Mouse (Mus musculus) Muller cell, postnatal 12 days (primary cell): ENCODE data around the gene Ppp1r12a.

Source experiments
- DNase-seq: peaks from one replicate; pipeline ENCODE4 v3.0.0-alpha.2; 2015; ENCODE audit errors: inconsistent ontology term

Gene Ppp1r12a

DNA sequence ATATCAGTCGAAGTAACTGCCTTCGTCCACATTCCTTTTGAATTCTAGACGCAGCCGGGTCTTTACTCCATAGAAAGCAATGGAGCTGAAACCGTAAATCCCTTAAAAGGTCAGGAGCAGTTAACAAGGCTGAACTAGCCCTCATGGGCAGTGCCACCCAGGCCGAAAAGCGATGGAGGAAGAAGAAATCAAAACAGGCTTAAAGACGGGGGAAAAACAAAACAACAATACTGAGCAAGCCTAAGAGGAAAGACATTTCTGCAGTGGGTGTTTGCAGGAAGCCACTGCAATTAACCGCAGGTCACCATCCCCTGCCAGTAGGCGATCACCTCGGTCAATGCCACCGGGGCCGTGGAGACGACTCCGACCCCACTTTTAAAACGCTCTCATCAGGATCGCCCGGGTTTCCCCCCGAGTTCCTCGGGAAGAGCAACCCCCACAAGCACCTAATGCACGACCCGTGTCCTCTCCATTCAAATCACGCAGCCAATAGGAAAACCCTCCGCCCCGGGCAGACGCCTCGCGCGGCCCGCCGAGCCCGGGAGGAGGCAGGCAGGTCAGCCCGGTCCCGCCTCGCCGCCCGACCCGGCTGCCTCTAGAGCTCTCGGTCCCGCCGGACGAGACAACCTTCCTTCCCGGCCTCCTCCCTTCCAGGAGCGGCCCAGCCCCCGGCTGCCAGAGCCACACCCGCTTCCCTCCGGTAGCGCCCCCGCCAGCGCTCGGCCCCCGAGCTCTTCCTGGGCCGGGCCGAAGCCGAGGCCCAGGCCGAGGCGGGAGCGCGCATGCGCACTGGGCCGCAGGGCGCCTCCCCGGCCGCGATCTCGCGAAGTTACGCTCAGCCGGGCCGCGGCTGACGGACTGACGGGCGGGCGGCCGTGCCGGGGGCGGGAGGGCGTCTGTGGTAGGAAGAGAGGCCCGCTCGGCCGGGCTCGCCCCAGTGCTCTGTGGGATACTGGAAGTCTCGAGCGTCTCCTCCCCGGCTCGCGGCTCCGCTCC is at the start of gene Ppp1r12a:
Gene Ppp1r12a (plus strand): TSS at position 933 of the 996 bp plus-strand sequence.
- DNase-seq = peak; percentile 98

DNA sequence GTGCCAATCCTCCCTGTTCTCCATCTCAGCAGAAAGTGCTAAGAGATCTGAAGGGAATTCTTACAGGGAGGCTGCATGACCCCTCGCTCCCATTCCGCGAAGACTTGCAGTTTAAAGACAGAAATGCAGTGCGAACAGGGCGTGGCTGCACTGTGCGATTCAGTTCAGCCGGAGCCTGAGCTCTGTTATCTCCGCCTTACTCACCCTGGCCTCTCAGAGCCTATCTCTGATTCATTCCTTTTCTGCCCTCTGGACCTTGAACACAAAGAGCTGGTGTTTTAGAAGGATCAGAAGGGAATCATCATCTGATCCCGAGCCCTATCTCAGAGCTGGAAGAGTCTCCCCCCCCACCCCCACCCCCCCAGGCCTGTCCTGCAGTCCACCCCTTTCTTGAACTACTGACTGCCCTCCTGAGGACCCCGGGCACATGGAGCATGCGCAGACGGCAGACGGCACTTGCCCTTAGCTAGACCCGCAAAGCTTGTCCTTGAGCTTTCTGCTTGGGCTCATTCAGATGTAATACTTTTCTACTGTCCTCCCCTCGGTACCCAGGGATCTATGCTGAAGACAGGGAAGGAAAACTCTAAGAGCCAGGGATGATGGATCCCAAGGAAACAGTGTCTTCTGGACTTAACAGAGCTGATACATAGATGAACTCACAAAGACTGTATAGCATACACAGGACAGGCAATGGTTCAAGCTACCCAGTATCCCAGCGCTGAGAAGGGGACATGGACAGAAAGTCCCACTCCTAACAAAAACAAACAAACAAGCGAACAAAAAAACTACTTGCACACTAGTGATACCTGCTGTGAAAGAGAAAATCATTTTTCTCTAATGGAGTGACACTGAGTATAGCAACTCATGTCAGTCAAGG is 48.4 kb upstream of the Ppp1r12a start:
- DNase-seq = no peak

DNA sequence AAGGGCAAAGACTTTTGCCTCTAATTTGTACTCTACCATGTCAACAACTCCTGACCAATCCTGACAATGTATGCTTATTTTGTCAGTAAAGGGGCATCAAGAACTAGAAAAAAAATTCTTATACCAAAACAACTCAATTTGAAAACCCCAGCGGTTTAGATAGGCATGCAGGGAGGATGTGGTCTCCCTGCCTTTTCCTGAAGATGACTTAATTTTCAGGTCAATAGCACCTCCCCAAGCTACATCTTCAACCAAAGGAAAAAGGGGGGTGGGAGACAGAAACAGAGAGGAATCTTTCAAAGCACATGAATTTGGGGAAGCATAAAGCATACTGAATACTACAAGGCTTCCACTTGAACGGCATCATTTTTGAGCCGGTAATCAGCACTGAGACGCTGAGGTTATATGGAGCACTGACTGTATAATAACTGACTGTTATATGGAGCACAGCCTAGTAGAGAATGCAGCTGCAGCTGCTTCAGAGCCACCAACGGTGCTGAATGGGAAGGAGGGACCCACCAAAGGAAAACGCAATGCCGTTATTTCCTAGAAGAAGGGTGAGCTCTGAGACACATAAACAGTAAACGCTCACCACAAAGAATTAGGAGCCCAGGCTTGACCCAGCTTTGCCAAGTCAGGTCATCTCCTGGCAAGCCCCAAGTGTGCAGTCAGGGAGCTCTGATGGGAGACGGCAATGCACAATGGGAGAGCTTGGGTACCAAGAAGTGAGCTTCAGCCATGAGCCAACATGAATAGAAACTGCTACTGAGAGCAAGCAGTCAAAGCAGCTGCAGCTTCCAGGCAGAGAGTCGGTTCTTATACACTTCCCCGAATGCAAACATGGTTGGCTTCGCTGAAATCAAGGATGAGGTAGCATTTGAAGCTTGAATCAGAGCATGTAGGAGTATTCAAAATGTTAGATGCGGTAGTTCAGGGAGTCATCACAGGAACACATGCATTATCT is 43.5 kb upstream of the Ppp1r12a start:
- DNase-seq = no peak

DNA sequence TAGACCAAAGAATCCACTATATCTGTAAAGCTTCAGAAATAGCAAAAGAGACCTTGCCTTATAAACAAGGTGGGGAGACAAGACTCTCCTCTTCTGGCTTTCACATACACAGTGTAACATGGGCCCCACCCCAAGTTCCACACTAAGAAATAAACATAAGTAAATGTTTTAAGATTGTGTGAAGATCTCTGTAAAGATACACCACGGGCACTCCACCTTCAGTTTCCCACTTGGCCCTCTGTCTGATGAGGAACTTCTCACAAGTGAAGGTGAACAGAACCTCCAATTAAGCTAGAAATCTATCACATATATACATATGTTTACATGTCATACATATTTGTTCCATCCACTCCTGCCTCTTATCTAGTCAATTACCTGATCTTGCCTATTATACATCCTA is 42.6 kb upstream of the Ppp1r12a start:
- DNase-seq = no peak

DNA sequence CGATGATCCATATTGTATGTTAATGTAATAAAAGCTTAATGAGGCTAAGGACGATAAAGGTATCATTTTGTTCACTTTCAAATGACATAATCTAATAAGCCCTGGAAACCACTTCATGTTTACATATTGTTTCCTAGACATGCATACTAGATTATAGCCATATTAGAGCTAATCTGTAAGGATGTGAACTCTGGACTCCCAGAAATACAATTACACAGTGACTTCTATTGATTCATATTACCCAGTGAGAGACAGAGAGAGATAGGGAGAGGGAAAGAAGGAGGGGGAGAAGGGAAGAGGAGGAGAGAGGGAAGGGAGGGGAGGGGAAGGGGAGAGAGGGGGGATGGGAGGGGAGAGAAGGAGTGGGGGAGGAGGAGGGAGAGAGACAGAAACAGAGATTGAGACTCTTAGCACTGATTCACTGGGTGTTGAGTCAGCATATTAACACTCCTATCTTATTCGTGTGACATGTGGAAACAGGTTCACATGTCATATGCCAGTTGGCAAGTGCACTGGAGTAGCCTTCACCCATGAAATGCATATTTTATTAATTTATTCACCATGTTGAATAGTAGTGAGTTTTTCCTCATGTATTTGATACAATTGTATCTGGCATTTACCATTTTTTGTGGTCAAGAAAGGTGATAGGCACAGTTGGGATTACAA is 36.9 kb upstream of the Ppp1r12a start:
- no peak for DNase-seq

DNA sequence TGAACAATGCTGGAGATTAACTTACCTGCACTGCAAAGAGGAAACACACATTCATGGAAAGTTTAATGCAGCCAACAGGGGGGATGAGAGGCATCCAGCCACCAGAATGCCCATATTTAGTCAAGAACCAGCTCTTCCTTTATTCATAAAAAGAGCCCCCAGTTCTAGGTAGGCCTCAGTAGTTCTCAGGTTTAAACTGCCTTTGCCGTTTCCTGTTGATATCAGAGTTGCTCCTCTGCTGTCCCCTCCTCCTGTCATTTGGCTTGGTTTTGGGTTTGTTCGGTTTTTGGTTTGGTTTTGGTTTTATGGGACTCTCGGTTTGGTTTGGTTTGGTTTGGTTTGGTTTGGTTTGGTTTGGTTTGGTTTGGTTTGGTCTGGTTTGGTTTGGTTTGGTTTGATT is 32.8 kb upstream of the Ppp1r12a start:
- no peak for DNase-seq

DNA sequence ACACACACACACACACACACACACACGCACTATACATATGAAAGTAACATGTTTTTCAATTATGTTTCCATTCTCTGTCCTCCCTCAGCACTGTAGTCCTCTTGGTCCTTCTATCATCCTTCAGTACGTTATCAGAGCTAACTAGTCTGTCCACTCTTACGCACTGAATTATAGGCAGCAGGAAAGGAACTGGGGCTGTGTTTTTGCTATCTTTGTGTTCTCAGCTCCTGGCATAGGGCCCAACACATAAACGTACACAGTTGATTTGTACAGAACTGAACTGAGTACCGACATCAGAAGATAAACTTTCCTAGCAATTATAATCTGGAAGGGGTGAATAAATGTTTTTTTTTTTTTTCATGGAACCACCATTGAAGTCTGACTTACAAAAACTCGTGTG is 30.1 kb upstream of the Ppp1r12a start:
- no peak for DNase-seq

DNA sequence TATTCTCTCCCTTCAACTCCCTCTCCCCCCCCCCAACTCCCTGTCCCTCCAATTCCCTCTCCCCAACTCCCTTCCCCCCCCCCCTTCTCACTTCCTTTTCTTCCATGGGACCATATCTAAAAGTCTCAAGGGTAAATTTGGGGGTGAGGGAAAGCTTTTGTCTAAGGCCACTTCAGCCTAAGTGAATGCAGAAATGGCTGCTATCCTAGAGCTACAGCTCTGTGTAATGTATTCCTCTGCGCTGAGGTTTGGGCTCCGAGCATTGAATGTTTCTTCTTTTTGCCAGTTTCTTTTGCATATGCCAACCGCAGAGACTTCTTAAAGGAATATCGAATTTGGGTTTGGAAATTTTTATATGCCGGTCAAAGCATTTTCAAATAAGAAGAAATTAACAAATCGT is 28.7 kb upstream of the Ppp1r12a start:
- DNase-seq = no peak

DNA sequence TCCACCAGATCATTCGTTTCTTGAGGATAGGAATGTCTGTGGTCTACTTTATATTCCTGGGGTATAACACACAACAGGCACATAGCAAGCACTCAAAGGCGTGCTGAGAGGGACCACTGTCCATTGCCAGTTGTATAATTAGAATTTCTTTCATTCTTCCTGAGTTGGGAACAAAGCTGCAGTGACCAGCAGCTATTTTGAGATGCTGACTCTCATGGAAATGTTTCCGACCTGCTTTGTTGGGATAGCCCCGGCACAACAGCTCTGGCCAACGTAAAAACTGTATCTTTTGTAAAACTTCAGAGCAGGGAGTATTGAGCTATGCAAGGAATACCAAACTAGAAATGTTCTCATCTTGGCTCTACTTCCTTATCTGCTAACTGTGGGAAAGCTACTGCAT is 28.2 kb upstream of the Ppp1r12a start:
- peak; percentile 9 for DNase-seq

DNA sequence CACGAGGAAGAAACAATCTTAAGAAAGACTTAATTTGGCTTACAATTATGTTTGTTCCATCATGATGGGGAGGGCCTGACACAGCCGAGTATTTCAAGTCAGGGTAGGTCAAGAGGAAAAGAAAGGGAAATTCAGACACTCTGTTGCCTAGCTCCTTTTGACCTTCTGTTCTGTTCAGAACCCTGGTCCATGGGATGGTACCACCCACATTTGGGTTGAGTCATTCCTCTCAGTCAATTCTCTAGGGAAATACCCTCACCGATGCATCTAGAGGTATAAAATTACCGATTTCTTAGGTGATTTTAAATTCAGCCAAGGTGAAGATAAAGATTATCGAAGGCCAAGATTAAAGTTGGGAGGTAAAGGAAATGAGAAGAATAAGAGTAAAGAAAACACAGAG is 23.6 kb upstream of the Ppp1r12a start:
- DNase-seq = no peak

DNA sequence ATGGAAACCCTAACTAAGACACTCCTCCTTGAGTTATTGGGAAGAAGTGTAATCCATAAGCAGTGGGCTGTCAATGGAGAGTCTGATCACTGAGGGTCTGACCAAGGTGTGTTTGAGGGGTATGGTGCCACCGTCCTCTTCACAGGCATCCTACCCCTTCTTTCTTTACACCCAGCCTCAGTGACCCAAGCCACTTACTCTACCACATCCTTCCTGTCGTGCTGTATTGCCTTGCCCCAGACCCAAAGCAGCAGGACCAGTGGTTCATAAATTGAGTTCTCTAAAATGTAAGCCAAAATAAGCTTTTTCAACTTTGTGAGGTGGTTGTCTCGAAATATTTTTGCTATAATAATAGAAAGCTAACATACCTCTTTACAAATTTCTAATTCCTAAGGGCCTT is 22.2 kb upstream of the Ppp1r12a start:
- no peak for DNase-seq

DNA sequence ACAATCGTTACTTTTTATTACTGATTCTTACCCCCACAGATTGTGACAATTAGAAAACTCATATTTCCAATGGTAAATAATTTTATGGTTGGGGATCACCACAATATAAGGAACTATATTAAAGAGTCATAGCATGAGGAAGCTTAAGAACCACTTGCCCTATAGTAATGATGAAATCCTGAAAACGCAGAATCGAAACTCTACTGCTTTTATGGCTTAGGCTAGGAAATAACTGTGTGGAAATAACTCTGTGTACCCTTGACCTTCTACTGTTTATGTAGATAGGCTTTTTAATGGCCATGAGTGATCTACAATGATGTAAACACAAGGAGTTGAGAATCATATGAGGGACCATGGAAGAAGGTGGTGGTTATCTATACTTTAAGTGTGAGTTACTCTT is 21.3 kb upstream of the Ppp1r12a start:
- no peak for DNase-seq

DNA sequence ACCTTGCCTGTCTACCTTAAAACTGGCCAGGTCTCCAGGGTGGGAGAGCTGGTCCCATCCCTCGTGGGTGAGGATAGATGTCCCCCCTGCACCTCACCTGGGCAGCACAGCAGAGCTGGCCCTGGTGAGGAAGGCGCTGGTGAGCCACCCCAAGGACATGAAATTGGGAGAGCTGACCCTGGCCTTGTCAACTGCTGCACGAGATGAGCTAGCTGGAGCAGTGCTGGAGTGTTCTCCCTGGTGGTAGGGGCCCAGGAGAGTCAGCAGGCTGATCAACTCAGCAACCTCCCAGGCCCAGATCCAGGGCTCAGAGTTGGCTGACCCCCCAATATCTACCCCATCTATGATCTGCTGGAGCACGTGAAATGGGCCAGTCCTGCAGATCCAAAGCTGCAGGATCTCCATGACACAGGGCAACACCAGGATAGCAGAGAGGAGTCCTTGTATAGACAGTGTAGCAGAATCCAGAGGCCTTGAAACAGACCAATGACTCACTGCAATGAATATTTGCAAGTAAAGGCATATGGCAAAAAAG is 17.9 kb upstream of the Ppp1r12a start:
- no peak for DNase-seq

DNA sequence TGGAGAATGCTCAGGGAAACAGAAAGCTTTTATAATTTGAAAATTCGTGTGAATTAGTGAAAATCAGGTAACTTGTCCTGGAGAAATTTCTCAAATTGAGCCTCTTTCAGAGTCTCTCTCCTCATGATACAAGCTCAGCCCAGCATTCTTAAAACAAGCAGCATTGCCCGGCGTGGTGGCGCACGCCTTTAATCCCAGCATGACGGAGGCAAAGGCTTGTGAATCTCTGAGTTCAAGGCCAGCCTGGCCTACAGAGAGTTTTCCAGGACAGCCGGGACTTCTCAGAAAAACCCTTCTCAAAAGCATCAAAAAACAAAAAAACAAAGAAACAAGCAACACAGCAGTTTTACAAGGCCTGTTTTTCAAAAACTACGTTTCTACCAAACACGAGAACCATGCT is 16.3 kb upstream of the Ppp1r12a start:
- DNase-seq = no peak

DNA sequence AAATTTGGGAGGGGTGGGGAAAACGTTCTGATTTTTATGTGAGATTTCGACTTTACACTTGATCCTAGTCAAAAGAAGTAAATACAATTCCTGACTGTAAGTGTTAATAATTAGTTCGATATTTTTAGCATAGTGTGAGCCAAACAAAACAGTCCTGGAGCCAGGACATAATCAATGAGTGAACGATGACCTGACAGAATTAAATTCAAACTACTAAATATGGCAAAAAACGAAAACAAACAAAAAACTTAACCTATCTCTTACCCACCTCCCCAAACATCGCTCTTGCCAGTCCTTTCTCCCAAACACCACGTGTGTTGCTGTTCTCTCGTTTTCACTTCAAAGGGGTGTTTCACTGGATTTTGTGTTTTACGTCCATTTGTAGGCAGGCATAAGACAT is 15.0 kb upstream of the Ppp1r12a start:
- DNase-seq = no peak

DNA sequence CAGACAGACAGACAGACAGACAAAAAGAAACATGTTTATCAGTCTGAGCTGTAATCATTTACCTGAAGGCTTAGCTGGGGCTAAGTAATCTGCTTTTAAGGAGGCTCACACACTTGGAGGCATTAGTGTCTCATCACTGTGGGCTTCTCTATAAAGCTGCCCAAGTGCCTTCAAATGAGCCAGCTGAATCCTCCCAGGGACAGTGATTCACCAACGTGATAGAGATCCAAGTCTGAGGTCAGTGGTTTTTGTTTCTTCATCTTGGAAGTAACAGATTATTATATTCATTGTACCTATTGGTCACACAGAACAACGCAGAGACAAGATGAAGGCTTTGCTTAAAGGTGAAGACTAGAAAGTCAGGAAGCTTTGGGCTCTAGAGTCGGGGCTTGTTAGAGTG is 8.7 kb upstream of the Ppp1r12a start:
- no peak for DNase-seq

DNA sequence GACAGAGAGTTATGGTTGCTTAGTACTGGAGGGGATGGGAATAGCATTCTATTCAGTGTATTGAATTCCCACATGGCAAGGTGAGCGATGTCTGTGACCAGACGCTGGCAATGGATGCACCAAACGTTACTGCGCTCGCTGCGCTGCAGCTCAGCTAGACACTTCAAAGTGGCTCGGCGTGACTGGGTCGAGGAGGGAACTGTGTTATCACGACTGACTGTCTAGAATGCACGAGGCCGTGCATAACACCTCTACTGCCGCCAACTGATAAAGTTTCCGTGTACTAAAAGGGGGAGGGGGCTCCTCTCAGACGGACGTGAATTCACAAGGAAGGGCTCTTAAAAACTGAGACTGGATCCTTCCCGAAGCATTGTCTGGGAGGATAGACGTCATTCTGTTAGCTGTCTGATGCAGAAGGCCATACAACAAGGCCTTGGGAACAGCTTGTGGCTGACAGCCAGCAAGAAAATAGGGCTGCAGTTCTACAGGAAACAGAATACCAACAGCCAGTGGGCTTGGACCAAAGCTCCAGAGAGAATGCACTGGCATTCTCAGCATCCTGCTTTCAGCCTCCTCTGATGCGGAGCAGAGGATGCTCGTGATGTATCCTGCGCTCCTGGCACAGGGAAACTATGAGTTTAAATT is 6.8 kb upstream of the Ppp1r12a start:
- DNase-seq = no peak

DNA sequence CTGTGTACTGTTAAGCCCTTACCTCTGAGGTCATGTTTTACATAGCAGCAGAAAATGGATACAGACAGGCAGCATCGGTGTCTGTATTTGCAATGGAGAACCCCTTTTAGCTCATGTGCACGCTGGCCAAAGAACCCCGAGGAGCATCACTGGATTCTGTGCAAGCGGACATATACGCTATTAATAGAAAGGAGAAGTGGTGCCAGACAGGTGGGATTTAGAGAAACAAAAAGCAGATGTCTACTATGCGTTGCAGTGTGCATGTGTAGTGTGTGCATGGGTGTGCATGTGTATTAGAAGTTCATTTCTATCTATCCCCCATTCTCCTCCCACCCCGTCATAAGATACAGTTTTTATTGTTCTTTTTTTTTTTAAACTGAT is 6.3 kb upstream of the Ppp1r12a start:
- DNase-seq = no peak

DNA sequence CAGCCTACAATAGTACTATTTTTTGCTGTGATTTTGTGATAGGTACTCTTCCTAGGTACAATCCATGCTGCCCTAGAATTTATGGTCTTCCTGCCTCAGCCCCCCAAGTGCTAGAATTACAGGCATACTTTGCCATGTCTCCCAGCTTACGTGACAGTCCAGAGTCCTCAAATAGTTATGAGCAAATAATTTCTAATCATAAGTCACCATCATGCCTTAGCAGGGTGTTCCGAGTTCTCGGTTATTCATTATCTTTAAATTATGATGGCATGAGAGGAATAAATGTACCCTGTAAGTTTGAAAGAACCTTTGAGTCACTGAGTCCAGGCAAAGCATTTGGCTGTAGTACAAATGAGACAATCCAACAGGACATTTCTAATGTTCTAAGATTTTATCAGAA is 5.9 kb upstream of the Ppp1r12a start:
- DNase-seq = no peak

DNA sequence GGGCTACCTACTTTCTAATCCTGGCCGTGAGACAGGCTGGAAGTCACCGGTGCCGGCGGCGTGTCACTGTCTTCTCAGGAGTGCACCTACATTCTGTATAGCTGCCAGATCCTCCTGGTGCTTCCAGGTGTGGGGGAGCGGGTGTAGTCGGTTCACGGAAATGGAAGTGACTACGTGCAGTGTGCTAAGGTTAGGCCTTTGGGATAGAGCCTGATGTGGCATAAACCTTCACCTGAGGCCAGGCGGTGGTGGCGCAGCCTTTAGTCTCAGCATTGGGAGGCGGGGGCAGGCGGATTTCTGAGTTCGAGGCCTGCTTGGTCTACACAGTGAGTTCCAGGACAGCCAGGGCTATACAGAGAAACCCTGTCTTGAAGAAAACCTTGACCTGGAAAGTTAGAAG is 3.0 kb upstream of the Ppp1r12a start:
- no peak for DNase-seq
